Mouse (Mus musculus) embryo, embryonic 10.5 days (tissue): ENCODE measurements around the gene Ptprj.
"Not testable (repeated sequence)": the region's sequence is repeated elsewhere in the genome, so short reads cannot be mapped to it uniquely, and the experiment has no call there.

Experiments used
- DNase-seq: peaks from one replicate; pipeline ENCODE4 v3.0.0-alpha.2; 2015; ENCODE audit warnings: low spot score

Ptprj gene

DNA sequence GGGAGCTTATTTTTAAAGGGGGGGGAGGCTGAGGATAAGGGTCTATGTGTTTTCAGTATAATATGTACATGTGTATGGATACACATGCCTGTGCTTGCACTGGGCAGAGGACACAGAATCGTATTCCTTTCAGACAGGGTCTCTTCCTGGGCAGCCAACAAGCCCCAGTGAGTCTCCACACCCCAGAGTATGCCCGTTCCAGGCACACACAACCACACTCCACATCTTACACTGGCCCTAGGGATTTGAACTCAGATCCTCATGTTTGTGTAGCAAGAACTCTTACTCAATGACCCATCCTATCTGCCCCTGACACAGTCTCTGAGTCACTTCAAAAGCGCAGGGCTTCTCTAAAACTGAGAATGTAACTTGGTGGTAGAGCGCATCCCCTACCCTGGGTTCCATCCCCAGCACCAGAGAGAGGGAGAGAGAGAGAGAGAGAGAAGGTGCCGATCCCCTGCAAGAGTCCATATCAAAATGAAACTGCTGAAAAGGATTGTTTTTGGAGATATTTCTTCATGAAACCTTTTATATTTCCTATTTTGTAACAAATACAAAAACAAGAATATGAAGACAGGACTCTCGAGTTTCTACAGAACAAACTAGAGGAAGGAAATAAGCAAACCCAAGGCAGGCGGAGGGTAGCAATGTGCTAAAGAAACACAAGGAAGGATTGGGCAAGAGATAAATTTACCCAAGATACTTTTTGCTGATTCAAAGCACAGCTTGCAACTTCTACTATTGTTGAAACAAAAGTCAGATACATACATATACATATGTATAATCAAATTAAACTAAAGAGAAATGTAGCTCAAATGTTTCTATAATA is 2.8 kb downstream of the Ptprj start:
- DNase-seq = no peak

DNA sequence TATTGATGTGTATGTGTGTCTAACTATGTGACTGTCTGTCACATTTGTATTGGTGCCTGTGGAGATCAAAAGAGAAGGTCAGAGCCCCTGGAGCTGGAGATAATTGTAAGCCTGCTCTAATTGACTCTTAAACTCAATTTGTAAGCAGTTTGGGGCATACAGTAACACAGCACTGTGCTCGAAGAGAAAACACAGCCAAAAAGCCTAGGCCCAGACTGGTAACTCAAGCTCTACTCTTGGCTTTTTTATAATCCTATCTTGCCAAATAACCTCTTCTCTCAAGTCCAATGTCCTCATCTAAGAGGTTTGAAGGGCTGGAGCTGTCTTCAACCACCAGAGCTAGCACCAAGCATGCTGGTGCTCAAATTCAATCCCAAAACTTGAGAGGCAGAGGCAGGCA is 3.5 kb downstream of the Ptprj start:
- DNase-seq = no peak

DNA sequence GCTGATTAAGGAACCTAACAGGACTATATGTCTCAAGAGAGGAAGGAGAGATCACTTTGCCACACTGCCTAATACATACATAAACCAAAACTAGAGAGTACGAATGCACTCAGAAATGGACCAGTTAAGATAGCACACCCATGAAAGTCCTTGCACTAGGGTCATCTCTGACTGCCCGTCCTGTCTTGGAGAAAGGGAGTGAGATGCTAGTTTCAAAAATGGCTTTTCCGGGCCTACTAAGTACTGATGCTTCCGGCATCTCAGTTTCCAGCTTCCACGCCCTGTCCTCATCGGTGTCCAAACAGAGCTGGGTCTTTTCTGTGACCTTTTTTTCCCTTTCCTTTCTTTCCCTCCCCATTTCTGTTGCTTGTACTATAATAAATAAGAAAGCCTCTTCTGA is 4.0 kb downstream of the Ptprj start:
- no peak for DNase-seq

DNA sequence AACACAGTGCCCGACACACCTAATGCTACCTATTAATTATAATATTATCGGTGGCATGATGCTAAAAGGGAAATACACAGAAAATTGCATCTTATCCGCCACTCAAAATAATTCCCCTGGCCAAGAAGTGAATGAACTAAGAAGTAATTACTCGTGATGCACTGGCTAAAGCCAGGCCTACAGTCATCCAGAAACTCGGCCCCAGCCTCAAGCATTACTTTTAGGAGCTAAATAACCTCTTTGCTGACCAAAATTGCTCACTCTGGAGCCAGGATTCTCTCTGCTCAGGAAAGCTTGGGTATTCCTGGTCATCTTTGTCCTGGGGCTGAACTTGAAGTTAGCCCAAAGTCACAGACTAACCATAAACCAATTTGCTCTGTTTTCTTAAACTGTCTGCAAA is 4.7 kb downstream of the Ptprj start:
- no peak for DNase-seq

DNA sequence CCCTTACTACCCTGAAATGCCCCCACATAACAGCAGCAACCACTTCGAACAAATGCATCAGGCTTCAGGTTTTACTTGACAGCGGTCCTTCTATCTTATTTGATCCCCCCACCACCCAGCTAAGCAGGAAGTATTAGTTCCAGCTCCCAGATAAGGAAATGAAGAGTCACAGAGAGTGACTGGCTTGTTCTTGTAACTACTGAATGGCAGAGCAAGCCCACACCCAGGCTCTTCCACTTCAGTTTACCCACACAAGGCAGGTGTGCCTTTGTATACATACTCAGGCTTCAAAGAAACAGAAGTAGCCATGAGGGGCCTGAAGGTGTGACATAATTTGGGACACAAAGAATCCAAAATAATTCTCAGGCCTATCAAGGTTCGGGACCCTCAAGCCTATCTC is 5.3 kb downstream of the Ptprj start:
- DNase-seq = no peak

DNA sequence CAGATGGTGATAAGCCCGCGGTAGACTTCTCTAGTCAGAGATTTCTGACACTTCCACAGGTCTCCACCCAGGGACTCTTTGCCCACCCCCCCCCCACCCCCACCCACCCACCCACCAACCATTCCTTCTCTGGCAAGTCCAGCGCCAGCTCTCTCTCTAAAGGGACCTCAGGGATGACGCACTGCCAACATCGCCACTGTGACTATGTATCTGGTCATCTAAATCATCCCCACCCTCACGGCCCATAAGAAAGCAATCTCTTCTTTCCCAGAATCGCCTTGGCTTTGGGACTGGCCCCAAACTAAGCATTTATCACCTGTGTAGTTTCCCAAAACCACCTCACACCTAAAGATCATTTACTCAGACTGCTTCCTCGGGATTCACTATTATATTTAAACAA is 5.9 kb downstream of the Ptprj start:
- DNase-seq = no peak

DNA sequence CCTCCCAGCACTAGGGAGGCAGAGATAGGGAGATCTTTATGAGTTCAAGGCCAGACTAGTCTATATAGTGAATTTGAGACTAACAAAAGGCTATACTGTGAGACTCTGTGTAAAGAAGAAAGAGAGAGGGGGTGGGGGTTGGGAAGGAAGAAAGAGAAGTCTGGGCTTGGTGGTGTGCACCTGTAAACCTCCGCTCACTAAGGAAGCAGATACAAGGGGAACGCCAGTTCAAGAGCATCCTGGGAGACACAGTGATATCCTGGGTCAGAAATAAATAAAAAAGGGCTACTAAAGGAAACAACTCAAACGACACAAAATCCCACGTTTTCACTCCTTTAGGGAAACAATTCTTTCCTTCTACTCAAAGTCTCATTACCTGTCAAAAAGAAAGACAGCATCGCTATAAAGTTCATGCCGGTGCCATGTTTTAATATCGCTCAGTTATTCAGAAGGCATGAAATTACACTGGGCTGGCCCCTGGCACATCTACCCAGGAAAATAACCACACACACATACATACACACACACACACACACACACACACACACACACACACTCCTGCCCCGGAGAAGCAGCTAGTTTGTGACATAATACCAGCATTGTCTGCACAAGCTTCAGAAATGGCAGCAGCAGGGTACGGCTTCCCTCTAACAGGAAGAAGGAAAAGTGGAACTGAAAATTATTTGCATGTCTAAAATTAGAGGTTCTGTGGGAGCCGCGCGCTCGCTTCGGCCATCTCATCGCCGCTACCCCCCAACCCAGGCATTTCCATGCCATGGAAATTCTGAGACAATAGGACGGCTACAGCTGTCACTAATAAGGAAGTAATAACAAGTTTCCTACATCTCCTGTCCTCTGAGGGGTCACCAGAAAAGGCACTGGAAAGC is 6.6 kb downstream of the Ptprj start:
- no peak for DNase-seq

DNA sequence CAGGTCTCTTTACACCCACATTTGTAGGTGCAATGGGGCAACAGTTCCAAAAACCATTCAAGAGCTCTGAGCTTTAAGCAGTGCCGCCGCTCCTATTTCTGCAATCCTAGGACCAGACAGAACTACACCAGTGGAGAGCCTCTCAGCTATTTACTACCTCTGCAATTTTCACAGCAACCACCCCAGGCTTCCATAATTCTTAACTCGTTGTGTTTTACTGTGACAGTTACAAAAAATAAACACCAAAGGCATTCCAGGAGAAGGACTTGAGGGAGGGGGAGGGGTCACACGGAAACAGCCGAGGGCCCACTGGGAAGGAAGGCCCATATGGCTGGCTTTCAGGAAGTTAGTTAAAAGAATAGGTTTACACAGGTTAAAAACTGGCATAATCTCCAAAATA is 8.3 kb downstream of the Ptprj start:
- no peak for DNase-seq

DNA sequence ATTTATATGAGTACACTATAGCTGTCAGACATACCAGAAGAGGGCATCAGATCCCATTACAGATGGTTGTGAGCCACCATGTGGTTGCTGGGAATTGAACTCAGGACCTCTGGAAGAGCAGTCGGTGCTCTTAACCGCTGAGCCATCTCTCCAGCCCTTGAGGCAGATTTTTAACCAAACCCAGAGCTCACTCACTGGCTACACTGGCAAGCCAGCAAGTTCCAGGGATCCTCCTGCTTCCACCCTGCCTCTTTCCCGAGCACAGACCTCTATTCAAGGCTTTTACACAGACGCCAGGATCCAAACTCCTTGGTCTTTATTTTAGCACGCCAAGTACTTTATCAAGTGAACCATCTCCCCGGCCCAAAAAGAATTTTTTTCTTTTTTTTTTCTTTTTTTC is 9.0 kb downstream of the Ptprj start:
- not testable (repeated sequence) for DNase-seq

DNA sequence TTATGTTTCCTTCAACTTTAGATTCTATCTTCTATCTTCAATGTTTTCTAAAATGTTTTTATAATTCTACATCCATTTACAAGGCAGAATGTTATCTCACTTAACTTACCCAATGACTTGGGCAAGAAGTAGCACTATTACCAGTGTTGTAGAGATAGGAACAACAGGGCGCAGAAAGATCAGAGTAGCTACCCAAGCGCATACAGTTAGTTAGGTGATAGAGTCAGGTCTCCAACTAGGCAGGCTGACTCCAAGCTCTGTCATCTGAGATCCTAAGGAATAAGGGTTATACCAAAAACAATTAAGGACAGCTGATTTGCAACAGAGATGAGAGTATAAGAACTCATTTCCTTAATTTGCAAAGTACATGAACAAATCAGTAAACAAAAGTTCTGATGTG is 9.6 kb downstream of the Ptprj start:
- no peak for DNase-seq

DNA sequence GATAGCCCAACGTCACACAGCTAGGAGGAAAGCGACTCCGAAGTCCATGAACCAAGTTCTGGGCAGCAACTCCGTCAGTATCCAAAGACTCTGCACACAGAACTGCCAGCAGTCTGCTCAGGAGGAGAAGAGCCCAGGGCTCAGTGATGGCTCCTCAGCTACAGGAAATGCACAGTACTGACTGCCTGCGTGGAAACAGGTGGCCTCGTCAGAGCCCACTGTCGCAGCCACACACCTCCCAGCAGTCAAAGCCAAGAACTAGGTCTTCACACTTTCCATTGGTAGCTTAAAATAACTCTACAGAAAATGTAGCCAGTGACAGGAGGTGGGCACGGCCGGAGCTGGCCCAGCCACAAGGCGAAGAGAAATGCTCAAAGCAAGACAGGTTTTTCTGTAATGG is 10.2 kb downstream of the Ptprj start:
- no peak for DNase-seq

DNA sequence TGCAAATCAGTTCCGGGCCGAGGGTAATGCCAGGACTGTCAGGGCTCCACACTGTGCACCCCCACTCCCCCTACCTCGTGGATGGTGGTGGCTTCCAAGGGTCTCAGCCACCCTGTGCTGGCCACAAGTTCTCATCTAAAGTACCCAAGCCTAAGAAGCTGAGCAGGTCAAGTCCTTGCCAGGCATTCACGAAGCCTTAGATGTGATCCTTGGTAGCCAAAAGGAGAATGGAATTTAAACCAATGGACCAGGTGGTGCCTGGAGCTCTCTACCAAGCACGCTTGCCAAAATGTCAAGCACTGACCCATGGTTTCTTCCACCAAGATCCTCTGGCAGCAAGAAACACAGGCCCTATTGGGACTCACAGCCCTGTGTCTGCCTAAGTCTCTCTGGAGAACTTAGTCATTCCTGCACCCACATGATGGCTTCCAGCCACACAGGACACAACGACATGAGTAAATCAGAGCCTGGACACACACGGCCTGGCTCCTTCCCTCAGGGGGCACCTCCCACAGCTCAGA is 11.4 kb downstream of the Ptprj start:
- DNase-seq = no peak

DNA sequence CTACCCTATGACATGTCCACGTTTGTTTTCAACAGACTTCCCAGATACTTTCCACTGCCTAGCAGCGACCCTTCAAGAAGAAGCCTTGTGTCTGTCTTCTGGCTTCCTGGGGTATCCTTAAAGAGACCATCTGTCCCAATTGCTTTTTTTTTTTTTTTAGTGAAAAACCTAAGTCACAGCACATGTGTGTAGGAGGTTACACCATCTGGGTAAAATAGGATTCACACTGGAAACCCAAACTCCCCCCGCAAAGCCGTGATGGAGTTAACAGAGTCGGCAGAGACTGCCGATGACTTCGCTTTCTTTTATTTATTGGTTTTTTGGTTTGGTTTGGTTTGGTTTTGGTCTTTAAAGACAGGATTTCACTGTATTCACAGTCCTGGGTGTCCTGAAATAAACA is 12.4 kb downstream of the Ptprj start:
- DNase-seq = no peak

DNA sequence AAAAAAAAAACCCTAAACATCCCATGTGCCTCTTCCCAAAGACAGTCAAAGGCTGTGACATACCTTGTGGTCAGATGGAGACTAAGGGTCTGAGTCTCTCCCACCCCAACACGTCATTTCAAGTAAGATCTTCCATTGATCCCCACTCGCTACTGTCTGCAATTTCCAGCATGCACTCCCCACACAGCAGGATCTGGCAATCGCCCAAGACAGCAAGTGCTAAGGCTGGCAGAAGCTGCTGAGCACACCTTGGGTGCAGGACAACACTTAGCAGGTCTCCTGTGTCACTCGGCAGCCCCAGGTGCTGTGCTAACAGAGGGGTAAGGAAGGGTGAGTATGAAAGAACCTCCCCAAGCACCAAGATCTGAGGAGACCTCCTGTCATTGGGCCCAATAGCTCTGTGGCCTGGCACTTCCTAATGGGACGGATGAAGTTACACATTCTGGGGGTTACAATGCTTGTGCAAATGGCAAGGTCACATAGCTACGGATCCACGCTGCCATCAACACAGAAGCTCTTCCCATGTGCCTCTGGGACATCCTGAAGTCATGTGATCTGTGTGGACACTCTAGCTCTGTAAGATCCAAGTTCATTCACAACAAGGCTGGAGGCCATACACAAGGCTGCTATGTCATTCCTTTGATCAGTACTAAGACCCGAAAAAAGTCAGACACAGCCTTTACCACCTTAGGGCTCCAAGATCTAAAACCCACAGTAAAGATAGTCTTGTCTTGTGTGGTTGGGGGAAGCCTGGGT is 13.5 kb downstream of the Ptprj start:
- no peak for DNase-seq

DNA sequence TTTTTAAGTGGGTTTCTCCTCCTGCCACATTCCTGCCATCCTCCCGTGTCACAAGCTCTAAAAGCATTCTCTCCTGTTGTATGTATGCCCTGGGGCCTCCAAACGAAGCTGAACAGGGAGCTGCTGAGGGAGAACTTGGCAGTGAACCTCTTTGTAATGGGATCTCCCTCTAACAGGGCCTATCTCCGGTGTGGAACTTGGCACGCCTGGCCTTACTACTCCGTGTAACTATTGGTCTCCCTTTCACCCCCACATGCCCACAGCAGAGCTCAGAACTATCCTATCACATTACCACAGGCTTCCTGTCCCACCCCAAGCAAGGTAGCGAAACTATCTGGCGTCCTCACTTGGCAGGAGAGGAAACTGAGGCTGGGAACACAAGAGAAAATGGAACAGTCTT is 14.4 kb downstream of the Ptprj start:
- no peak for DNase-seq

DNA sequence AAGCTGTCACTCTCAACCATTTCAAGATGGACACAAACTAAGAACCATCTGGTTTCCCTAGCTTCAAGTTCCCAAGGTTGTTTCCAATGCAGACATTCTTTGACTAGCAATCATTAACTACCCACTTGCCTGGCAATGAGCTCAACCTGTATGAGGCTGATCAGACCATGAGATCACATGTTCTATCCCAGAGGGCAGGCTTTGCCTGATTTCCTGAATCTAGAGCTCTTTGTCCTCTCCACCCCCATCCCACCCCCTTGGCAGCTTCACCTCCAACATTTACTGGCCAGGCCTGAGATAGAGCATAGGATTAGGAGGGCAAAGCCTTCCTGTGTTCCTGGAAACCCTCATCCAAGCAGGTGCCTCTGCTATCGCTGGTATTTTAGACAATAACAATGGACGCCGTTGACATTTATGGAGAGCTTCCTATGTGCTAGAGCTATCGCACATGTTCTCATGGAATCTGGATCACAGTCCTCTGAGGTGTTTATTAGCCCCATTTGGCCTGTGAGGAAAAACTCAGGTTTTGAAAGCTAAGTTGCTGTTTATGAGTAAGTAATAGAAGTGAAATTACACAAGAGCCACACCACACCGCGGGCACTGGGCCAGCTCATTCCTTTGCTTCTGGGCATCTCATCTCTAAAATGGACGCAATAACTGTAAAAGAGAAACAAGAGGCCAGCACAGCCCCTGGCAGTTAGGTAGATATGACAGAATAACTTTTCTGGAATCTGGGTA is 15.1 kb downstream of the Ptprj start:
- DNase-seq = no peak

DNA sequence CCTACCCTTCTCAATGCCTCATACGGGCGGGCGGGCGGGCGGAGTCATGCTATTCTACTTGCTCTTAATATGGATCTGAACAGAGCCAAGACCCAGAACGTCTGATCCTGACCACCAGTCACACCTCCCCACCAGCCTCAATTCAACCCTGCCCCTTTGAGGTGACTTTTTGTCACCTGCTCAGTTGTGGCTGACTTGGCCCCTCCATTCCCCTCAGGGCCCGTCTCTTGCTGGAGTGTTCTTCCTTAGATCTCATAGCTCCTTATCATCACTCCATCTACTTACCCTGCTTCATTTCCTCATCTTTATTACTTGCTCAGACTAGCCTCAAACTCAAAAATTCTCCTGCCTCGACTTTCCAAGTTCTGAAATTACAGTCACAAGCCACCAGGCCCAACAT is 15.9 kb downstream of the Ptprj start:
- DNase-seq = no peak

DNA sequence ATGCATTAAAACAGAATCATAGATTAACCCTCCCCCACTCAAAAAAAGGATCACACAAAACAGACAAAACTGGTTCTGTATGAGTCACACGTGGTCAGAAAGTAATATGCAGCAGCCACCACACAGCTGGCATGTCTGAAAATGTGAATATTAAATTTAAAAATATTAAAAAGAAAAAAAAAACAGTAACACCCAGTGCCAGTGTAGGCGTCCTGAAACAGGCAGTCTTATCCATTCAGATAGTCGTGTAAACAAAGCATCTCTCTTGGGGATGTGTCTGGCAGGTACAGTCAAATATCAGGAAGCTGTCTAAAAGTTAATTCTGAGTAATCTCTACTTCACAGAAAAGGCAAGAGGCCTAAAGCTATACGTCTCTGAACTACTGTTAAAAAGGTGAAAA is 17.3 kb downstream of the Ptprj start:
- no peak for DNase-seq

DNA sequence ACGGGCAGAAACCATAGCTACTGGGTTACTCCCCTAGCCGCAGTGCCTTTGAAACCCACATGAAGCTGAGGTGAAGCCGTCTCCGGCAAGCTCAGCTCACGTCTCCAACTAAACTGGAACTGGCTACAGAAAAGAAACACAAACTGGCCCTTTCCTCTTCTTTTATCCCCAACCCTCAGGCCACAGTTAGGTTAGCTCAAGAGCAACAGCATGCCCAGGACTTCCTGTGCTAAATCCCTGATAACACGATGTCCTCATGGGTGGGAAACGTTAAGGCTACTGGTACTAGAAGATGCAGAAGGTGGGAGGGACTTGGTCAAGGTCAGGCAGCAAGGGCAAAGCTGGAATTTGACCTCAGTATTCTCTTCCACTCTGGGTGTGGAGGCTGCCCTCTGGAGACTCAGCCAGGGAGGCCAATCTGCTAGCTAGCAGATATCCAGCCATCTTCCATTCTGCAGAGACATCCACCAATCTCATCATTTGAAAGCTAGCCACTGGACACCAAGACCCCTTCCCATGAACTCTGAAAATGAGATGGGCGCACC is 18.2 kb downstream of the Ptprj start:
- DNase-seq = no peak

DNA sequence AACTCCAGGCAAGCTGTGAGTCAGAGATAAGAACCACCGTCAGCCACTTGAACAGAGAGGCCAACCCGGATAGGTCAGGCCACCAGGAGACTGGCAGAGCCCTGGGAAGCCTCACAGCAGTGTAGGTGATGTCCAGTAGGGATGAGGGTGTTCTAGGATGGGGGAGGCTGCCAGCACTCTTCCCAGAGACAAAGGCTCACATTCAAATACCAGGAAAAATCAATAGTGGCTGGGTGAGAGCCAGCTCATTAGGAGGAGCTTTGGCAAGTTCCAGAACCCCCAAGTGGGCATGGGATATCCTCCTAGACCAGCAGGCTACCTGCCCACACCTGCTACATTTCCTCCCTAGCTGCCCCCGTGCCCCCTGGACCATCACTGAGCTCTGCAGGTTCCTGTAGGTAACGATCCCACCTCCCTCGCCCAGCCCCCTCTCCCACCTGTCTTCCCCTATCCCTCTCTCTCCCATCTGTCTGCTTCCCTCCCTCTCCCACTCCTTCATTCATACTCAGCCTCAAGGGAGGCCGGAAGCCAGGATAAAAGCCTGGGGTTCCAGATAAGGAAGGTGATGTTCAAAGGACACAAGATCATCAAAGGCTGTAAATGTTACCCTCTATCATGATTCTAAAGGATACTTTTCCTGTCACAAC is 20.1 kb downstream of the Ptprj start:
- DNase-seq = no peak

DNA sequence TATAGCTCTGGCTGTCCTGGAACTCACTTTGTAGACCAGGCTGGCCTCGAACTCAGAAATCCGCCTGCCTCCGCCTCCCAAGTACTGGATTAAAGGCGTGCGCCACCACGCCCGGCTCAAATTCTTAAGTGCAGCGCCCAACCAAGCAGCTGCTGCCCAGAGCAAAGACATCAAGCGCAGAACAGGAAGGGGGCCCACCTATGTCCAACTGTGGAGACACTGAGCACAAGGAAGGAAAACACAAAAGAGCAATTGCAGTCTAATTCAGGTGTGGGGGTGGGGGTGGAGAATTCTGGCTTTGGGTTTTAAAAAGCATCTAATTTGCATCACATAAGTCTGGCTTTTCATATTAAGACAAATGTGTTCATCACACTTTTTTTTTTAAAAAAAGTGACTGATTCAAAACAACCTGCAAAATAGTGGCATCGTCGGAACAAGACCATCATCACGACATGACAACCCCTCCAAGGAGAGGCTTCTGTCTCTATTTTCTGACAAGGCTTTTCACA is 20.7 kb downstream of the Ptprj start:
- no peak for DNase-seq
